Mouse (Mus musculus) spleen, adult 2 months (tissue): Measurements from ENCODE around the gene Slc9a9. TPM values are rescaled to one million over a fixed set of nuclear protein-coding genes. Genes with fewer than 3 reads are reported as not detected.

ENCODE experiments used
- DNase-seq, 2 experiments: peaks; one replicate each; pipeline versions ENCODE4 v3.0.0 to v3.0.0-alpha.2; 2012 to 2021; ENCODE audit warnings: low spot score in 2 of 2, low read depth in 1 of 2
- H3K27ac ChIP-seq: fragments of 200-500 bp; 2 replicates; pipeline ENCODE4 v1.5.1; 2012; ENCODE audit warnings: low read length, inconsistent platforms; ENCODE audit not compliant: insufficient read depth
- H3K27me3 ChIP-seq: fragments of 200-500 bp; 2 replicates; pipeline ENCODE4 v1.6.1; 2012; ENCODE audit warnings: mild to moderate bottlenecking, moderate library complexity, low read length, inconsistent platforms; ENCODE audit not compliant: control insufficient read depth, insufficient read depth
- H3K36me3 ChIP-seq: fragments of 200-500 bp; 2 replicates; pipeline ENCODE4 v1.6.1; 2012; ENCODE audit warnings: mild to moderate bottlenecking, low read length, inconsistent platforms; ENCODE audit not compliant: control insufficient read depth, insufficient read depth
- H3K4me1 ChIP-seq: fragments of 200-500 bp; 2 replicates; pipeline ENCODE4 v1.6.1; 2011; ENCODE audit warnings: inconsistent platforms; ENCODE audit not compliant: control insufficient read depth, insufficient read depth, insufficient read length
- H3K4me3 ChIP-seq: fragments of 200-500 bp; 2 replicates; pipeline ENCODE4 v1.5.1; 2011; ENCODE audit warnings: mild to moderate bottlenecking, inconsistent platforms; ENCODE audit not compliant: insufficient read depth, insufficient read length; ENCODE audit errors: extremely low read depth
- CTCF ChIP-seq: fragments of 200-500 bp; IDR thresholded peaks from 2 replicates; pipeline ENCODE4 v1.5.1; 2011; ENCODE audit warnings: mild to moderate bottlenecking, inconsistent platforms; ENCODE audit not compliant: insufficient read depth, insufficient read length, insufficient replicate concordance; ENCODE audit errors: extremely low read depth
- POLR2A ChIP-seq: fragments of 200-500 bp; IDR thresholded peaks from 2 replicates; pipeline ENCODE4 v1.6.1; 2011; ENCODE audit warnings: low read depth, low read length, inconsistent platforms
- WGBS: fragments of 180-500 bp; shearing (Covaris S2); methylation state at CpG from one replicate; pipeline ENCODE4 v1.1.7; 2018; 5-methylcytosine and 5-hydroxymethylcytosine counted together
- polyA plus RNA-seq: library from polyadenylated mRNA; depleted of rRNA; stranded (reverse); fragments of >200 nt; gene quantifications from 2 replicates; pipeline ENCODE4 v1.2.3, GENCODE M21; 2012

Gene Slc9a9
- polyA plus RNA-seq, 1 experiment: 8.3 TPM

DNA sequence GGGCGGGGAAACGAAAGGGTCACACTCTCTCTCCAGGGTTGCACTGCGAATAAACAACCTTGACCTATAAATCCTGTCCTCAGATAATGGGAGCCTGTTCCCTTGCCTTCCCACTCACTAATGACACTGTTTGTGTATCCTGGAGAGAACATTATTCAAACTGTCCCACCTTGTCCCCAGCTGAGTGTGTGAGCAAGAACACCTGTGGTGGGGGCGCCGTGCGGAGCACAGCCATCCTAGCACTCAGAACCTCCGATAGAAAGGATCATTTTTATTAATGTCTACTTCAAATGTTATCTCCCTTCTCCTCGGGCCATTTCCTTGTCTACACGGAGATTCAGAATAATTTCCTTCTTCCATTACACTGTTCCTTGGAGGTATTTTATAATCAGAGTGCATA lies 382.5 kb downstream of the Slc9a9 start:
- H3K36me3 ChIP-seq: no peaks in the 10 kb centered on the region
- no peak overlapping the region for H3K4me3 ChIP-seq
- DNase-seq: no peak
- no peak overlapping the region for H3K27ac ChIP-seq
- no peaks in the 10 kb centered on the region for H3K4me1 ChIP-seq
- TF ChIP-seq POLR2A: no peak
- TF ChIP-seq CTCF: no peak
- H3K27me3 ChIP-seq: no peaks in the 10 kb centered on the region
- WGBS: 91% methylated on average over 9 of the region's 9 CpGs

DNA sequence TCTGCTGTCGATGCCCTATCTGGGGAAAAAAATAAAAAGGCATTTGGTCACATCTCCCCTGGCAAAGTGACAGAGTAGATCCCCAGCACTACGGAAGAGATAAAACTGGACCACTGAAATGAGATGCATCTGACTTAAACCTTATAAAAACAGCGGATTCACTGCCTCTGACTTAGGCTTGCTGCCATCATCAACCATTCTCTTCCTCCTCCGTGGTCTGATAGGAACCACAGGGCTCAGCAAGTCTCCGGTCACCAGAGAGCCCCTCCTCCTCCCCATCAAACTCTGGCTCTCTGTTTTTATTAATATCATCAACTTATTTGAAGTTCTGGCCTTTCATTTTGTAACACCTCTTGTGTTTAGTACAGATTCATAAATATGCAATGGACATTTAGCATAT lies 383.5 kb downstream of the Slc9a9 start:
- no peak overlapping the region for H3K27ac ChIP-seq
- no peak for TF ChIP-seq CTCF
- no peak for TF ChIP-seq POLR2A
- no peak for DNase-seq
- H3K4me1 ChIP-seq: no peaks in the 10 kb centered on the region
- no peaks in the 10 kb centered on the region for H3K27me3 ChIP-seq
- H3K4me3 ChIP-seq: no peak overlapping the region
- H3K36me3 ChIP-seq: no peaks in the 10 kb centered on the region
- 49% methylated on average over 5 of the region's 5 CpGs for WGBS

GRCm38 (mm10) chr9:95055843-95056242 lies 386.1 kb downstream of the Slc9a9 start:
- WGBS: 95% methylated on average over 4 of the region's 4 CpGs
- DNase-seq: no peak
- TF ChIP-seq CTCF (no peak), POLR2A (no peak)
- no peak overlapping the region for H3K4me3 ChIP-seq
- H3K27me3 ChIP-seq: no peaks in the 10 kb centered on the region
- H3K36me3 ChIP-seq: no peaks in the 10 kb centered on the region
- H3K27ac ChIP-seq: no peak overlapping the region
- H3K4me1 ChIP-seq: no peaks in the 10 kb centered on the region

- no peak overlapping the region for H3K4me3 ChIP-seq
- TF ChIP-seq POLR2A: no peak
- TF ChIP-seq CTCF: no peak
- WGBS: 89% methylated on average over 4 of the region's 4 CpGs
- no peak overlapping the region for H3K27ac ChIP-seq
- no peak for DNase-seq
- H3K4me1 ChIP-seq: no peaks in the 10 kb centered on the region
- no peaks in the 10 kb centered on the region for H3K27me3 ChIP-seq
- no peaks in the 10 kb centered on the region for H3K36me3 ChIP-seq
These were observed 391.0 kb downstream of the Slc9a9 start for GRCm38 (mm10) chr9:95060702-95061101.

DNA sequence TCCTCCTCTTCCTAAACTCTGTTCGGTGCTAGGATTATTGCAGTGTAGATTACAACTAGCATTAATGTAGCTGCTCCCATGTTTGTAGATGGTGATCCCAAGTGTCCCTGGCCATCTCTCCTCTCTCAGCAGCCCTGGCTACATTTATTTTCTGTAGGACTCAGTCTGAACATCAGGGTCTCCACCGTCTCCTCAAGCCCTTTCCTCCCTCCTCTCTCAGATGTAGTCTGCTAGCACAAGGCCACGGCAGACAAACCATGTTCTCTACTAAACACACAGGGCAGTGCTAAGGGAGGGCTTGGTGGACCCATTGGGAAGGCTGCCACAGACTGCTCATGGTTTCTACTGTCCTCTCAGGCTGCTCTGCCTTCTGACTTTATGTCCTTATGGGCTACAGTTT lies 397.3 kb downstream of the Slc9a9 start:
- no peaks in the 10 kb centered on the region for H3K36me3 ChIP-seq
- 83% methylated on average over 2 of the region's 3 CpGs for WGBS
- no peak overlapping the region for H3K4me3 ChIP-seq
- no peak for DNase-seq
- H3K27me3 ChIP-seq: no peaks in the 10 kb centered on the region
- H3K4me1 ChIP-seq: peaks cover 4% of the 10 kb centered on the region; the same call in 1 of the 2 replicates
- TF ChIP-seq POLR2A (no peak), CTCF (no peak)
- no peak overlapping the region for H3K27ac ChIP-seq

GRCm38 (mm10) chr9:95068466-95068865 lies 398.8 kb downstream of the Slc9a9 start:
- Histone ChIP-seq H3K27ac (no peak overlapping the region), H3K4me1 (peaks cover 8% of the 10 kb centered on the region; the same call in 1 of the 2 replicates), H3K27me3 (no peaks in the 10 kb centered on the region), H3K4me3 (no peak overlapping the region), H3K36me3 (no peaks in the 10 kb centered on the region)
- no peak for DNase-seq
- WGBS: 92% methylated on average over 2 of the region's 2 CpGs
- TF ChIP-seq CTCF: no peak
- no peak for TF ChIP-seq POLR2A

DNA sequence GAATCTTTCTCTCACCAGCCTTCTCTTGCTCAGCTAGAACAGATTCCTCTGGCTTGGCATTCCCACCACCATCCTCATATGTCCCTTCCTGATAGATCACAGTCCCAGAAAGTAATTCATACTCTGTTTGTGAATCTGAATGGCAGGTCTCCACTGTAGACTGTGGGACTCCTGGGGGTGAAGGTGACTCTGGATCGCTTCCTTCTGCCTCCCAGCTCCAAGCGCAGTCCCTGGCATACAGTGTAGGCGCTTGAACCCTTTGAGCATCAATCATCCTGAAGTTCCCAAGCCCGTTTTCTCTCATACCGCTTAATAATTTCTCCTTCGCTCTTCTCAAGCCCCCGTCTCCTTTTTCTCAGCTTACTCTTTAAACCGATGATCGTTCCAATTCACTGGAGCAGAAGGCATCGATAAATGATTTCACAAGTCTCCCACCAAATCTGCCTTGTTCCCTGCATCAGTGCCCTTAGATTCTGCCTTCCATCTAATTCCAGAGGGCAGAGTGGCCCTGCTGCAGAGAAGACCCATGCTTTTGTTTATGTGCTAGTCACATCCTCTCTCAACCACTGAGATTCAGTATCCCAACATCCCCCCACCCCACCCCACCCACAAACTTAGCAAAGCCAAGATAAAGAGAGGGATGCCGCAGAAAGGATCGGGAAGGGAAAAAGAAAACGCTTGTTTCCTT lies 401.3 kb downstream of the Slc9a9 start:
- no peaks in the 10 kb centered on the region for H3K36me3 ChIP-seq
- no peak overlapping the region for H3K27ac ChIP-seq
- TF ChIP-seq POLR2A (no peak), CTCF (no peak)
- H3K27me3 ChIP-seq: no peaks in the 10 kb centered on the region
- DNase-seq: no peak
- H3K4me1 ChIP-seq: peaks cover 8% of the 10 kb centered on the region; the same call in 1 of the 2 replicates
- H3K4me3 ChIP-seq: no peak overlapping the region
- WGBS: 94% methylated on average over 13 of the region's 13 CpGs
